ENCODE assay signal across 8 mouse cellular contexts in the genomic region with DNA sequence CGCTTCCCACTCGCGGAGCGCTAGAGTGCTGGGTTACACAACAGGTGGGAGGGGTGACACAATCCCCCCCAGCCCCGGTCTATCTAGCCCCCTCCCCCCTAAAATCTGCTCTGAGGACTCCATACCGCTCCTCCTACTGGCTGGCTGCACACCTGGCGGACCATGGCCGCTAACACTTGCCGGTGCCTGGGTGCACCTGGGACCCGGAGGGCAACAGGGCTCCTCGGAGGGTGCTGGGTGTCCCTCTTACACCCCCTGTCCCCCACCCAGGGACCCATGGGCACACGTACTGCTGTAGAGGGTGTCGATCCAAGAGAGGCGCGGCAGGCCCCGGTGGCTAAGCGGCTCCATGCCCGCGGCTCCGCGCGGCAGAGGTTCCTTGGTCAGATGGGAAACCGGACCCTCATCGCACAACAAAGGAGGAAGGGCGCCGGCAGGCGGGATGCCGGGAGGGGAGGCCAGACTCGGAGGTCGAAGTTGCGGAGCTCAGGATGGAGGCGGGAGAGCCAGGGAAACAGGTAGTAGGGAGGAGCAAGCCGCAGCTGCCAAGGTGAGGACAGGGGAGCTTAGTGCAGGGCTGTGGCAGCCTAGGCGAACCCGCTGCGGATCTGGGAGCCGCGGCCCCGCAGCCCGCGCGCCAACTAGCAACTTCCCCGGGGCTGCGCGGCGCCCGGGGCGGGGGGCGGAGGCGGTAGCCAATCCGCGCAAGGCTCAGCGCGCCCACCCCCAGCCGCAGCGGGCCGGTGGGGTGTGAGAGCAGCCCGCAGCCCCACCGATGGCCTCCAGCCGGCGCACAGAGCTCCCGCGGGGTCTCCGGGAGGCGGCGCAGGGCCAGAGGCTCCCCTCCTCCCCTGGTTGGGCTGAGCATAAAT. TPM values are rescaled to one million over a fixed set of nuclear protein-coding genes. Genes with fewer than 3 reads are reported as not detected.
DNase-seq lines count a peak whose midpoint lies in the region; ATAC-seq lines count a peak whose summit lies in the region.

No protein-coding gene starts in this region.

- H3K27ac ChIP-seq in embryonic facial prominence, embryonic 15.5 days (replicated peaks), result peak overlapping the region; percentile 31; the same call in 1 of the 2 replicates
- H3K27ac ChIP-seq in hindbrain, embryonic 15.5 days (replicated peaks), result peak overlapping the region; percentile 58
- peak overlapping the region; percentile 78 for H3K27ac ChIP-seq in limb, embryonic 12.5 days
- no peak overlapping the region for H3K27ac ChIP-seq in neural tube, embryonic 12.5 days

- H3K4me2 ChIP-seq in embryonic facial prominence, embryonic 15.5 days (replicated peaks), result peak overlapping the region; percentile 91
- H3K4me2 ChIP-seq in hindbrain, embryonic 15.5 days, result peak overlapping the region; percentile 91
- peak overlapping the region; percentile 97 for H3K4me2 ChIP-seq in limb, embryonic 12.5 days
- peak overlapping the region; percentile 82 for H3K4me2 ChIP-seq in neural tube, embryonic 12.5 days (replicated peaks)

- H3K4me1 ChIP-seq in embryonic facial prominence, embryonic 15.5 days, result peaks cover 50% of the 10 kb centered on the region
- H3K4me1 ChIP-seq in hindbrain, embryonic 15.5 days (replicated peaks), result peaks cover 51% of the 10 kb centered on the region
- peaks cover 63% of the 10 kb centered on the region for H3K4me1 ChIP-seq in limb, embryonic 12.5 days (replicated peaks)
- H3K4me1 ChIP-seq in neural tube, embryonic 12.5 days, result peaks cover 27% of the 10 kb centered on the region

- no peaks in the 10 kb centered on the region for H3K36me3 ChIP-seq in embryonic facial prominence, embryonic 15.5 days
- no peaks in the 10 kb centered on the region for H3K36me3 ChIP-seq in hindbrain, embryonic 15.5 days
- H3K36me3 ChIP-seq in limb, embryonic 12.5 days, result no peaks in the 10 kb centered on the region
- no peaks in the 10 kb centered on the region for H3K36me3 ChIP-seq in neural tube, embryonic 12.5 days

- no peaks in the 10 kb centered on the region for H3K9me3 ChIP-seq in embryonic facial prominence, embryonic 15.5 days (replicated peaks)
- no peaks in the 10 kb centered on the region for H3K9me3 ChIP-seq in hindbrain, embryonic 15.5 days
- H3K9me3 ChIP-seq in limb, embryonic 12.5 days, result no peaks in the 10 kb centered on the region
- H3K9me3 ChIP-seq in neural tube, embryonic 12.5 days, result no peaks in the 10 kb centered on the region

- DNase-seq in gastrocnemius, postnatal 14 days, result peak; percentile 11
- DNase-seq in gastrocnemius, postnatal 25 days, result no peak
- DNase-seq in Muller cell, postnatal 12 days (ENCODE audit: inconsistent ontology term), result peak; percentile 43
- no peak for DNase-seq in urinary bladder, adult 2 months (ENCODE audit: low spot score)

- ATAC-seq in embryonic facial prominence, embryonic 15.5 days (ENCODE audit: insufficient number of reproducible peaks, low FRiP score, low TSS enrichment, low read depth), result peak; percentile 78
- ATAC-seq in hindbrain, embryonic 15.5 days (ENCODE audit: low FRiP score, low read depth), result peak; percentile 77
- peak; percentile 84 for ATAC-seq in limb, embryonic 12.5 days (ENCODE audit: insufficient number of reproducible peaks, insufficient read depth, low FRiP score, low TSS enrichment, low read depth)
- ATAC-seq in neural tube, embryonic 12.5 days (ENCODE audit: low FRiP score, low read depth), result peak; percentile 85

- peak overlapping the region; percentile 62 for H3K4me3 ChIP-seq in embryonic facial prominence, embryonic 15.5 days (replicated peaks)
- peak overlapping the region; percentile 65 for H3K4me3 ChIP-seq in hindbrain, embryonic 15.5 days
- H3K4me3 ChIP-seq in limb, embryonic 12.5 days (replicated peaks), result peak overlapping the region; percentile 76
- H3K4me3 ChIP-seq in neural tube, embryonic 12.5 days, result peak overlapping the region; percentile 56

- no peaks in the 10 kb centered on the region for H3K27me3 ChIP-seq in embryonic facial prominence, embryonic 15.5 days
- no peaks in the 10 kb centered on the region for H3K27me3 ChIP-seq in hindbrain, embryonic 15.5 days
- peaks cover 14% of the 10 kb centered on the region for H3K27me3 ChIP-seq in limb, embryonic 12.5 days
- H3K27me3 ChIP-seq in neural tube, embryonic 12.5 days (replicated peaks), result no peaks in the 10 kb centered on the region; the same call in 1 of the 2 replicates

- intact Hi-C loops in gastrocnemius, postnatal 14 days (cut with DNase I; ENCODE audit: low total_unique reads), result loop anchor here (10.0 kb wide), 1 partner anchor 46 kb away; no protein-coding TSS in a partner anchor

- peak overlapping the region; percentile 37; the same call in 1 of the 2 replicates for H3K9ac ChIP-seq in embryonic facial prominence, embryonic 15.5 days
- H3K9ac ChIP-seq in hindbrain, embryonic 15.5 days, result peak overlapping the region; percentile 63
- H3K9ac ChIP-seq in limb, embryonic 12.5 days (replicated peaks), result peak overlapping the region; percentile 81
- peak overlapping the region; percentile 72 for H3K9ac ChIP-seq in neural tube, embryonic 12.5 days

- under 1% methylated on average over 66 of the region's 66 CpGs for WGBS in embryonic facial prominence, embryonic 15.5 days
- WGBS in hindbrain, embryonic 15.5 days, result under 1% methylated on average over 63 of the region's 66 CpGs
- WGBS in limb, embryonic 12.5 days, result 1% methylated on average over 66 of the region's 66 CpGs
- WGBS in neural tube, embryonic 12.5 days, result under 1% methylated on average over 66 of the region's 66 CpGs

RNA-seq across cellular contexts. Expression of a gene that starts 51.1 kb away (rescaled TPM):
- total RNA-seq in gastrocnemius, postnatal 14 days (2021), result 10 to 100 TPM; 15.4 to 18.2 TPM
- 10 to 100 TPM; 11.3 to 11.6 TPM for total RNA-seq in gastrocnemius, postnatal 25 days (2021)
- polyA plus RNA-seq in embryonic facial prominence, embryonic 15.5 days (2015; fragmentation: Nextera tagmentation; extraction: Ambion mirVana), result 41.1 and 42.6 TPM in 2 replicates
- polyA plus RNA-seq in hindbrain, embryonic 15.5 days (2015; fragmentation: Nextera tagmentation; extraction: Ambion mirVana), result 99.9 and 113 TPM in 2 replicates
- 48.3 and 54.0 TPM in 2 replicates for polyA plus RNA-seq in limb, embryonic 12.5 days (2016; fragmentation: Nextera tagmentation; extraction: Ambion mirVana)
- 74.9 and 76.2 TPM in 2 replicates for polyA plus RNA-seq in neural tube, embryonic 12.5 days (2016; fragmentation: Nextera tagmentation; extraction: Ambion mirVana)
- polyA plus RNA-seq in urinary bladder, adult 2 months (2012; rRNA removed), result 29.6 and 30.2 TPM in 2 replicates

Comparison
In these comparisons a context has a peak if more than half of its experiments do, and no peak if none do; other contexts are left out.
1. DNase-seq: peak in gastrocnemius, postnatal 14 days (single experiment) and Muller cell, postnatal 12 days (single experiment); none in gastrocnemius, postnatal 25 days (single experiment) and urinary bladder, adult 2 months (single experiment).
2. Peak in every context shown above with its lines, with median percentiles within 50 percentile points of each other: ATAC-seq, H3K4me2 ChIP-seq, H3K4me3 ChIP-seq and H3K9ac ChIP-seq.